Mouse (Mus musculus) midbrain, embryonic 16.5 days (tissue): ENCODE results near the gene Mybpc3. TPM values are rescaled to one million over a fixed set of nuclear protein-coding genes. Genes with fewer than 3 reads are reported as not detected.

Experiments
- ATAC-seq: fragments of 200-750 bp; cut with Nextera tagmentation; 2 replicates; pipeline ENCODE4 v1.8.0; 2017; ENCODE audit warnings: moderate TSS enrichment
- H3K27ac ChIP-seq: fragments of 300-500 bp; sonication (generic); 2 replicates; pipeline ENCODE4 v1.5.1; 2014; ENCODE audit warnings: mild to moderate bottlenecking, low read length, mixed read lengths
- H3K27me3 ChIP-seq: fragments of 300-500 bp; sonication (generic); 2 replicates; pipeline ENCODE4 v1.6.1; 2014; ENCODE audit warnings: low read depth, low read length, mixed read lengths; ENCODE audit not compliant: control insufficient read depth, insufficient read depth
- H3K36me3 ChIP-seq: fragments of 300-500 bp; sonication (generic); 2 replicates; pipeline ENCODE4 v1.6.1; 2014; ENCODE audit warnings: mild to moderate bottlenecking, low read length, moderate library complexity, mixed read lengths; ENCODE audit not compliant: control insufficient read depth, insufficient read depth
- H3K4me1 ChIP-seq: fragments of 300-500 bp; sonication (generic); 2 replicates; pipeline ENCODE4 v1.6.1; 2014; ENCODE audit warnings: mild to moderate bottlenecking, low read length, mixed read lengths; ENCODE audit not compliant: control insufficient read depth, insufficient read depth
- H3K4me2 ChIP-seq: fragments of 300-500 bp; sonication (generic); 2 replicates; pipeline ENCODE4 v1.6.1; 2014; ENCODE audit warnings: mild to moderate bottlenecking, low read length, mixed read lengths
- H3K4me3 ChIP-seq: fragments of 300-500 bp; sonication (generic); 2 replicates; pipeline ENCODE4 v1.5.1; 2014; ENCODE audit warnings: low read depth, mild to moderate bottlenecking, low read length, moderate library complexity, mixed read lengths
- H3K9ac ChIP-seq: fragments of 300-500 bp; sonication (generic); 2 replicates; pipeline ENCODE4 v1.6.1; 2014; ENCODE audit warnings: low read depth, low read length, mixed read lengths
- H3K9me3 ChIP-seq: fragments of 300-500 bp; sonication (generic); replicated peaks from 2 replicates; pipeline ENCODE4 v1.6.1; 2014; ENCODE audit warnings: mild to moderate bottlenecking, low read length, mixed read lengths; ENCODE audit not compliant: control insufficient read depth, poor library complexity, severe bottlenecking
- WGBS: fragments of 180-500 bp; shearing (Covaris S2); extraction: QIAGEN DNeasy Blood & Tissue Kit; methylation state at CpG from one replicate; pipeline ENCODE4 v1.1.7; 2014; 5-methylcytosine and 5-hydroxymethylcytosine counted together
- polyA plus RNA-seq: library from polyadenylated mRNA; unstranded; fragments of >200 nt; fragmentation: Nextera tagmentation; extraction: Ambion mirVana; gene quantifications from 2 replicates; pipeline ENCODE4 v1.2.1, GENCODE M21; 2015

Gene Mybpc3
- polyA plus RNA-seq, 1 experiment from 2014 or later = 0.04 TPM

DNA sequence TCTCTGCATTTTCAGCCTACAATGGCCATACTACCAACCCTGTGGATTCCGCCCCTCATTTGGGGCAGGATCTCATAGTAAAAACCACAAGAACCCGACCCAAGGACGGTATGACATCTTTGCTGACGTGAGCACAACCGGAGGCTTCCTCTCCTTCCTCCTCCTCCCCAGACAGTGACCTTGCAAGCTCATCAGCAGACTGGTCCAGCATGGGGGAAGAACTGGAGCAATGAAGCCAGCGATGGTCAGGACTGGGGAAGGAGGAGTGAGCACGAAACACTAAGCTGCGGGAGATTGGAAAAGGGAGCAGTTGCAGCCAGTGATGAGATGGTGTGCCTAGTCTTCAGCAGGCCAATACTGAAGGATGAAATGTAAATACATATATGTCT, 64.1 kb downstream of the Mybpc3 start:
- no peaks in the 10 kb centered on the region for H3K27me3 ChIP-seq
- H3K9ac ChIP-seq = peak overlapping the region; percentile 94
- H3K4me2 ChIP-seq = peak overlapping the region; percentile 87
- no peak for ATAC-seq
- no peaks in the 10 kb centered on the region for H3K9me3 ChIP-seq
- WGBS = 8% methylated on average over 8 of the region's 8 CpGs
- H3K4me3 ChIP-seq = peak overlapping the region; percentile 94
- H3K36me3 ChIP-seq = peaks cover 9% of the 10 kb centered on the region; the same call in 1 of the 2 replicates
- H3K27ac ChIP-seq = peak overlapping the region; percentile 96
- H3K4me1 ChIP-seq = peaks cover 25% of the 10 kb centered on the region

DNA sequence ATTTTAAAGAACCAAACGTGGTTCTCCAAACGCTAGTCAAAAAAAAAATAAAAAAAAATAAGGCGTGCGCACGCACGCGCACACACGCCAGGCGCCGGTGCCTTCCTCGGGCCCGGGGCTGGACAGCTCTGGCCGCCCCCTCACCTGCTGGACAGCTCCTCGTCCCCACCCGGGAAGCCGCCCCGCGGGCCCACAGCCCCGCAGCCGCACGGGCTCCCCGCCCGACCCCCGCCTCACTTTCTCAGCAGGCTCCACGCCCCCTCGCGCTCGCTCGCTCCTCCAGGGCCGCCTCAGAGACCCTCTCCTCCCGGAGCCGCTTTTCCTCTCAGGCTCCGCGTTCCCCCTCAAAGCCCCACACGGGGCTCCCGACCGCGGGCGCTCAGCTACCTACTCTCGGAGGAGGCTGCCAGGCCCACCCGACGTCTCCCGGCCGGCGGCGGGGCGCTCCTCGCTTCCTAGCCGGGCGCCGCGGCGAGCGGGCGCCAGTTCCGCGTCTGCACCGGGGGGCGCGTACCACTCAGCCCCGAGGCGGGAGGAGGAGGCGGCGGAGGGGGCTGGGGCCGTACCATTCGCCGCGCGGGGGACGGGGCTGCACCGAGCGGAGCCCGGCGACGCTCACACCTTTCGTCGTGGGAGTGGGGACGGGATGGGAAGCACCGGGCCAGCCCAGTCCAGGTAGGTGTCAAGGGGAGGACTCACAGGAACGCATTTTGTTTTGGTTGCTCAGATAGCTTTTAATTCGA, 64.6 kb downstream of the Mybpc3 start:
- Histone ChIP-seq H3K4me2 (peak overlapping the region; percentile 87), H3K4me1 (peaks cover 25% of the 10 kb centered on the region), H3K9ac (peak overlapping the region; percentile 94), H3K36me3 (peaks cover 8% of the 10 kb centered on the region; the same call in 1 of the 2 replicates), H3K27me3 (no peaks in the 10 kb centered on the region), H3K4me3 (peak overlapping the region; percentile 94), H3K9me3 (no peaks in the 10 kb centered on the region), H3K27ac (peak overlapping the region; percentile 96)
- 1% methylated on average over 70 of the region's 81 CpGs for WGBS
- peak; percentile 97 for ATAC-seq

DNA sequence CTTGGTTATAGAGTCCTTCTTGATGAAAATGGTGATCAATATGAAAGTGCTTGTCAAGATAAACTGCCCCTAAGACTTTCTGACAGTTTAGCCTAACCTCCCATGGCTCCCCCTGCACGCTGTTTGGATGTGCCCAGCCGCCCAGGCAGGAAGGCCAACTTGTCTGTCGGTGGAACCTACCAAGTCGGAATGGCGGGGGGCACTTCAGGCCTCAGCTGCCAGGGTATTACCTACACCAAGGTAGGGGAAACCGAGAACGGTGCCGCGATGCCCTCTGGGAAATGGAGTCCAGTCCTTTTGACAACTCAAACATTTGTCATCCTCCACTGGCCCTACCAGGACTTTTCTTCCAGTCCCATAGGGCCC, 65.2 kb downstream of the Mybpc3 start:
- H3K4me3 ChIP-seq = peak overlapping the region; percentile 94
- no peaks in the 10 kb centered on the region for H3K27me3 ChIP-seq
- H3K4me1 ChIP-seq = peaks cover 25% of the 10 kb centered on the region
- H3K9ac ChIP-seq = peak overlapping the region; percentile 94
- H3K27ac ChIP-seq = peak overlapping the region; percentile 96
- H3K36me3 ChIP-seq = 0 out of 2 replicates have a peak, but pooled peaks cover 3% of the 10 kb centered on the region
- peak; percentile 98 for ATAC-seq
- 0% methylated on average over 9 of the region's 9 CpGs for WGBS
- no peaks in the 10 kb centered on the region for H3K9me3 ChIP-seq
- H3K4me2 ChIP-seq = peak overlapping the region; percentile 87

DNA sequence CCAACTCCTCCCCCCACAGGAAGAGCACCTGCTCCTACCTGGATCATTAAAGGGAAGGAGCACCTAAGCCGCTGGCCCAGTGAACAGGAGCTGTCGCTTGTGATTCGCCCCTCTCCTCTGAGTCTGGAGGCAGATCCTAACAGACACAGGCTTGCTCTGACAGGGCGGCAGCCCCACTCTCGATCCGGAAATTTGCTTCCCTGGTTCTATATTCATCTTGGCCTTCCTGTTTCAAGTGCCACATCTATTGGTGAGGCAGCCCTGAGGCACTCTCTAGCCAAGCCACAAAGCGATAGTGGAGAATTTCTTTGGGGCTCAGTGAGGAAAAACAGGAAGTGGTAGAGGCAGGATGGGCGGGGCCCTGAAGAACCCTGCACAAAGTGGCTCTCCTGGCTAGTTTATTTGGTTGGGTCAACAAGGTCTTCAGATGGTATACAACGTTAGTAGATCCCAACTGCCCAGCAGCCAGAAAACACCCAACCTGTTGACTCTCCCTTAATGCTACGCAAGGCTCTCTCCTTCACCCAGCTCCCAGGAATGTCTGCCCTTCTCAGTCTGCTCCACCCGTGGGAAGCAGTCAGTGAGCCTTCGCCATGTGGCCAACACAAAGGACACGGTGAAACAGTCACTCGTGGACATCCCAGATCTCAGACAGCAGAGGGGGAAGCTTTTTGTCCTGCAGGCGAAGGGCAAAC, 65.9 kb downstream of the Mybpc3 start, which contains the start of gene Madd:
Gene Madd, minus strand, starts transcription at position 127 of the 695 bp plus-strand sequence.
- H3K4me1 ChIP-seq = peaks cover 25% of the 10 kb centered on the region
- no peaks in the 10 kb centered on the region for H3K27me3 ChIP-seq
- WGBS = 69% methylated on average over 15 of the region's 15 CpGs
- ATAC-seq = peak; percentile 11
- peak within 1 kb of the TSS; percentile 87 for H3K4me2 ChIP-seq
- peak within 1 kb of the TSS; percentile 94 for H3K9ac ChIP-seq
- H3K9me3 ChIP-seq = no peaks in the 10 kb centered on the region
- no peaks in the 10 kb centered on the region for H3K36me3 ChIP-seq
- peak within 1 kb of the TSS; percentile 94 for H3K4me3 ChIP-seq
- H3K27ac ChIP-seq = peak within 1 kb of the TSS; percentile 96

Other genes with a start within 250 kb of the Mybpc3 start
- gene C1qtnf4, start 232.3 kb upstream of the Mybpc3 start, polyA plus RNA-seq = 42.6 and 55.6 TPM in 2 replicates
- gene Kbtbd4, start 213.4 kb upstream of the Mybpc3 start, polyA plus RNA-seq = 61.6 and 62.6 TPM in 2 replicates
- 206 and 208 TPM in 2 replicates for gene Ndufs3, start 213.3 kb upstream of the Mybpc3 start, polyA plus RNA-seq
- gene Celf1, start 177.8 kb upstream of the Mybpc3 start, polyA plus RNA-seq = 115 and 121 TPM in 2 replicates
- 0.42 and 0.64 TPM in 2 replicates for gene Rapsn, start 82.5 kb upstream of the Mybpc3 start, polyA plus RNA-seq
- 226 and 247 TPM in 2 replicates for gene Psmc3, start 64.1 kb upstream of the Mybpc3 start, polyA plus RNA-seq
- gene Slc39a13, start 47.7 kb upstream of the Mybpc3 start, polyA plus RNA-seq = 30.4 and 35.0 TPM in 2 replicates
- gene Spi1, start 35.8 kb upstream of the Mybpc3 start, polyA plus RNA-seq = 2.1 and 2.8 TPM in 2 replicates
- gene Madd, start 65.7 kb downstream of the Mybpc3 start, polyA plus RNA-seq = 62.1 and 66.8 TPM in 2 replicates
- 2.7 and 2.9 TPM in 2 replicates for gene Nr1h3, start 84.7 kb downstream of the Mybpc3 start, polyA plus RNA-seq
- gene Acp2, start 84.7 kb downstream of the Mybpc3 start, polyA plus RNA-seq = 38.3 and 39.2 TPM in 2 replicates
- gene Ddb2, start 118.8 kb downstream of the Mybpc3 start, polyA plus RNA-seq = 18.1 and 18.4 TPM in 2 replicates
- gene Pacsin3, start 137.8 kb downstream of the Mybpc3 start, polyA plus RNA-seq = 9.7 and 17.5 TPM in 2 replicates
- gene Arfgap2, start 146.8 kb downstream of the Mybpc3 start, polyA plus RNA-seq = 73.0 and 74.4 TPM in 2 replicates